Mouse (Mus musculus) forebrain, postnatal 0 days (tissue): ENCODE data around the gene Jund. TPM values are rescaled to one million over a fixed set of nuclear protein-coding genes. Genes with fewer than 3 reads are reported as not detected.

Source experiments
- ATAC-seq: fragments of 200-750 bp; cut with Nextera tagmentation; 2 replicates; pipeline ENCODE4 v1.8.0; 2017; ENCODE audit warnings: mild to moderate bottlenecking, moderate library complexity
- DNase-seq: peaks from one replicate; pipeline ENCODE4 v3.0.0-alpha.2; 2015
- H3K27ac ChIP-seq: fragments of 300-500 bp; sonication (generic); 2 replicates; pipeline ENCODE4 v1.5.1; 2014; ENCODE audit warnings: low read depth, mild to moderate bottlenecking, antibody characterized with exemption, low read length, moderate library complexity, mixed read lengths
- H3K27me3 ChIP-seq: fragments of 300-500 bp; sonication (generic); 2 replicates; pipeline ENCODE4 v1.6.1; 2014; ENCODE audit warnings: mild to moderate bottlenecking, low read length, mixed read lengths; ENCODE audit not compliant: insufficient read depth
- H3K36me3 ChIP-seq: fragments of 300-500 bp; sonication (generic); 2 replicates; pipeline ENCODE4 v1.6.1; 2014; ENCODE audit warnings: mild to moderate bottlenecking, moderate library complexity; ENCODE audit not compliant: insufficient read depth
- H3K4me1 ChIP-seq: fragments of 300-500 bp; sonication (generic); 2 replicates; pipeline ENCODE4 v1.6.1; 2014; ENCODE audit warnings: antibody characterized with exemption; ENCODE audit not compliant: insufficient read depth
- H3K4me2 ChIP-seq: fragments of 300-500 bp; sonication (generic); 2 replicates; pipeline ENCODE4 v1.6.1; 2014; ENCODE audit warnings: low read depth, mild to moderate bottlenecking, moderate library complexity
- H3K4me3 ChIP-seq: fragments of 300-500 bp; sonication (generic); 2 replicates; pipeline ENCODE4 v1.5.1; 2014; ENCODE audit warnings: low read depth, low read length, mixed read lengths
- H3K9ac ChIP-seq: fragments of 300-500 bp; sonication (generic); 2 replicates; pipeline ENCODE4 v1.6.1; 2014; ENCODE audit warnings: mild to moderate bottlenecking
- H3K9me3 ChIP-seq: fragments of 300-500 bp; sonication (generic); 2 replicates; pipeline ENCODE4 v1.6.1; 2016; ENCODE audit warnings: low read length
- CTCF ChIP-seq: sonication (generic); IDR thresholded peaks from 2 replicates; pipeline ENCODE4 v1.5.1; 2016; ENCODE audit warnings: antibody characterized with exemption, control low read depth, low read depth
- WGBS: fragments of 180-500 bp; shearing (Covaris S2); extraction: QIAGEN DNeasy Blood & Tissue Kit; methylation state at CpG from one replicate; pipeline ENCODE4 v1.1.7; 2014; 5-methylcytosine and 5-hydroxymethylcytosine counted together
- polyA plus RNA-seq: library from polyadenylated mRNA; unstranded; fragments of >200 nt; fragmentation: Nextera tagmentation; extraction: Ambion mirVana; gene quantifications from 2 replicates; pipeline ENCODE4 v1.2.1, GENCODE M21; 2015
- total RNA-seq: library from RNA; depleted of rRNA; stranded (reverse); fragments of >200 nt; gene quantifications from 2 replicates; pipeline ENCODE4 v1.2.3, GENCODE M21; 2014

The Jund gene
- total and polyA plus RNA-seq, 2 experiments from 2014 or later = 114 to 392 TPM

DNA sequence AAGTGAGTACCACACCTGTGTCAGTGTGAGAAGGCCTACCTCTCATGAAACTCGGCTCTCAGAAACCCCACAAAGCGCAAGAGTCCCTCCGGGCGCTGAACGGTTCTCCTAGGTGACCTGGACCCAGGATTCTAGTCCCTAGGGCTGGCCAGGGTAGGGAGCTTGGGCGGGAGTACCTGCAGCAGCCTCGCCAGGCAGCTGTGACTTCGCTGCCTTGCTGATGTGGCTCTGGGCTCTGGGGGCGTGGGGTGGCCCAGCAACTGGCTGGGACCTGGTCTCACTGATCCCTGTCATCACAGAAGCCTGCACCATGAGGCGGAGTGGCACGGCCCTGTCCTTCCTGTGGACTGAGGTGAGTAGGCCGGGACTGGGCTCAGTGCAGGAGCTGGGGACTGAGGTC is 25.5 kb downstream of the Jund start:
- Histone ChIP-seq H3K4me3 (no peak overlapping the region), H3K27ac (no peak overlapping the region), H3K9me3 (no peaks in the 10 kb centered on the region), H3K27me3 (peaks cover 16% of the 10 kb centered on the region), H3K4me2 (no peak overlapping the region), H3K9ac (no peak overlapping the region), H3K36me3 (no peaks in the 10 kb centered on the region), H3K4me1 (no peaks in the 10 kb centered on the region)
- no peak for DNase-seq
- TF ChIP-seq CTCF = no peak
- ATAC-seq = no peak
- WGBS = 83% methylated on average over 12 of the region's 12 CpGs

- Histone ChIP-seq H3K4me3 (no peak overlapping the region), H3K4me2 (no peak overlapping the region), H3K36me3 (no peaks in the 10 kb centered on the region), H3K9ac (no peak overlapping the region), H3K27ac (no peak overlapping the region), H3K9me3 (no peaks in the 10 kb centered on the region), H3K4me1 (no peaks in the 10 kb centered on the region), H3K27me3 (peaks cover 18% of the 10 kb centered on the region)
- WGBS = 35% methylated on average over 14 of the region's 14 CpGs
- no peak for TF ChIP-seq CTCF
- ATAC-seq (no peak), DNase-seq (no peak)
Observed at GRCm38 (mm10) chr8:70725792-70726447, 27.2 kb downstream of the Jund start.

- no peak for DNase-seq
Observed at GRCm38 (mm10) chr8:70726721-70727120, 28.0 kb downstream of the Jund start.

DNA sequence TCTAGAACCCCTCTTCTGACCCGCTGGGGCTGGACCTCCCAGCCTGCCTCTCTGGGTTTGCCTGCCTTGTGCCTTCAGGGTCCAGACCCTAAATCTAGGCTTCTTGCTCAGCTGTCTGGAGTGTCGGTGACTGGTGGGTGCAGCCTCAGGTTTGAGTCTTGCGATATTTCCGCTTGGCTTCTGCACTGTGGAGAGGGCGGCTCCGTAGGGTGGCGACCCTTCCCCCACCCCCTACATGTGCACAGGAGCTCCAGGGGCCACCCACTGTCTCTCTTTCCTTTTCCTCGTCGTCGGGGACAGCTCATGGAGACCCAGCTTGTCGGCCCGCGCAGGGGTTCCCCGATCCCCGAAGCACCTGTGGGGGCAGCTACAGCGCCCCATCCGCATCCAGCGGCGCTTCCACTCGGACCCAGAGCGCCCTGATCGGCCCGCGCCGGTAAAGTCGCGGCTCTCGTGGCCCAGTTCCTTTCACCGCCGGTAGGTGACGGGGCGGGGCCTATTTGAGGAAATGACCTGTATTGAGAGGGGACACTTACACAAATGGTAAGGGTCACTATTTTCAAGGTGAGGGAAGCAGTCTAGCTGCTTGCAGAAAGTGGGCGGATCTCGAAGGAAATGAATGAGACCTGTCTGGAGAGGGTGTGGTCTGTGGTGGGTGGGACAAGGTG is 31.2 kb downstream of the Jund start:
- Histone ChIP-seq H3K4me3 (no peak overlapping the region), H3K9me3 (no peaks in the 10 kb centered on the region), H3K9ac (no peak overlapping the region), H3K27ac (no peak overlapping the region), H3K4me1 (no peaks in the 10 kb centered on the region), H3K4me2 (peak overlapping the region; percentile 32), H3K27me3 (peaks cover 22% of the 10 kb centered on the region), H3K36me3 (no peaks in the 10 kb centered on the region)
- ATAC-seq = no peak
- TF ChIP-seq CTCF = peak; percentile 37
- DNase-seq = no peak
- 6% methylated on average over 34 of the region's 34 CpGs for whole genome bisulfite sequencing

More at GRCm38 (mm10) chr8:70726721-70727120, 28.0 kb downstream of the Jund start:
- no peak overlapping the region for H3K27ac ChIP-seq
- no peak for ATAC-seq
- no peak overlapping the region for H3K4me2 ChIP-seq
- peaks cover 18% of the 10 kb centered on the region for H3K27me3 ChIP-seq
- no peak overlapping the region for H3K9ac ChIP-seq
- H3K36me3 ChIP-seq = no peaks in the 10 kb centered on the region
- H3K4me3 ChIP-seq = no peak overlapping the region
- no peaks in the 10 kb centered on the region for H3K9me3 ChIP-seq
- no peaks in the 10 kb centered on the region for H3K4me1 ChIP-seq
- WGBS = 46% methylated on average over 11 of the region's 11 CpGs
- TF ChIP-seq CTCF = no peak

- Histone ChIP-seq H3K9me3 (no peaks in the 10 kb centered on the region), H3K27ac (no peak overlapping the region), H3K27me3 (peaks cover 22% of the 10 kb centered on the region), H3K4me1 (no peaks in the 10 kb centered on the region), H3K36me3 (no peaks in the 10 kb centered on the region), H3K4me2 (no peak overlapping the region), H3K4me3 (no peak overlapping the region), H3K9ac (no peak overlapping the region)
- ATAC-seq (no peak), DNase-seq (no peak)
- no peak for TF ChIP-seq CTCF
- WGBS = 90% methylated on average over 4 of the region's 4 CpGs
Observed at GRCm38 (mm10) chr8:70730956-70731355, 32.2 kb downstream of the Jund start.

DNA sequence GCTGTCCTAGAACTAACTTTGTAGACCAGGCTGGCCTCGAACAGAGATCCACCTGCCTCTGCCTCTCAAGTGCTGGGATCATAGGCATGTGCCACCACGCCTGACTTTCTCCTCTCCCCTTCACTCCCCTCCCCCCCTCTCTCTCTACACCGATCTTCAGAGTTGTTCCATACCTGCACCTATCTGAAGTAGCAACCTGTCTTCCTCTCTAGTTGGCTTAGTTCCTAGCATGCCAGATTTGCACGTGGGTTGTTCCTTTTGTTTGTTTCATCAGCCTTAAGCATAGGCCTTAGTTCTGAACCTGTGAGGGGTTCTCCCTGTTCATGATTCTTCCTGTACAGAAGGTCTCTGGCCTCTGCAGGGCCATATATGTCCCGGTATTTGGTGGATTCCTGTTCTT is 39.0 kb downstream of the Jund start:
- no peak overlapping the region for H3K4me2 ChIP-seq
- TF ChIP-seq CTCF = no peak
- H3K27ac ChIP-seq = no peak overlapping the region
- H3K9ac ChIP-seq = no peak overlapping the region
- H3K4me3 ChIP-seq = no peak overlapping the region
- H3K4me1 ChIP-seq = no peaks in the 10 kb centered on the region
- H3K27me3 ChIP-seq = peaks cover 7% of the 10 kb centered on the region
- no peaks in the 10 kb centered on the region for H3K9me3 ChIP-seq
- H3K36me3 ChIP-seq = no peaks in the 10 kb centered on the region
- ATAC-seq (no peak), DNase-seq (no peak)
- WGBS = 76% methylated on average over 5 of the region's 5 CpGs

- no peak overlapping the region for H3K4me2 ChIP-seq
- H3K9me3 ChIP-seq = no peaks in the 10 kb centered on the region
- TF ChIP-seq CTCF = no peak
- H3K4me3 ChIP-seq = no peak overlapping the region
- ATAC-seq (no peak), DNase-seq (no peak)
- no peaks in the 10 kb centered on the region for H3K4me1 ChIP-seq
- H3K27ac ChIP-seq = no peak overlapping the region
- H3K27me3 ChIP-seq = peaks cover 12% of the 10 kb centered on the region
- WGBS = 78% methylated on average over 3 of the region's 3 CpGs
- H3K36me3 ChIP-seq = no peaks in the 10 kb centered on the region
- no peak overlapping the region for H3K9ac ChIP-seq
Observed at GRCm38 (mm10) chr8:70738211-70738610, 39.5 kb downstream of the Jund start.
